Mouse (Mus musculus): ENCODE results near the gene Wwc1. TPM values are rescaled to one million over a fixed set of nuclear protein-coding genes. Genes with fewer than 3 reads are reported as not detected.

The Wwc1 gene
- 10.9 and 12.6 TPM in 2 replicates for polyA plus RNA-seq (2015; fragmentation: Nextera tagmentation; extraction: Ambion mirVana)

DNA sequence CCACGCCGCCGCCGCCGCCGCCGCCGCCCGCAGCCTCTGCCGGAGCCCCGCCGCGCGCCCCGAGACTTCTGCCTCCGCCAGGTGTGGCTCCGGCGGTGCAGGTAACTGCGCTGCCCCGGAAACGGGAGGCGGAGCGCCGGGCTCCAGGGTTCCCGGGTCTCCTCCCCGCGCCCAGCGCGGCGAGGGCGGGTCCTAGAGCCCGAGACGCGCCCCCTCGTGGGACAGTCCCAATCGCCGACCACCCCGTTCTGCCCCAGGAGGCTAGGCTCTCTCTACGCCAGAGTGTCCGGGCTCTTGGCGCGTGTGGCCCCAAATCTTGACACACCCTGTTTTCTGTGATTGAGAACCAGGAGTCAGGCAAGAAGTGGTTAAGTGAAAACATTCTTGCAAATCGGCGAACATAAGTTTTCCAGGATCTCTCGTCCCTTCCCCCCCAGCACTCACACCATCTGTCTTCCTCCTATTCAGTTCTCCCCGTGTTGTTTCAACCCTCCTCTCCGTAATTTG lies at the start of gene Wwc1:
Gene Wwc1, minus strand, starts transcription at position 117 of the 507 bp plus-strand sequence.
- WGBS, result 1% methylated on average over 36 of the region's 47 CpGs
- peak within 1 kb of the TSS; percentile 54 for H3K9ac ChIP-seq
- H3K9me3 ChIP-seq, result no peaks in the 10 kb centered on the region
- peak within 1 kb of the TSS; percentile 85 for H3K4me2 ChIP-seq
- peaks cover 8% of the 10 kb centered on the region; the same call in 1 of the 2 replicates for H3K4me1 ChIP-seq
- peak within 1 kb of the TSS; percentile 66 for H3K4me3 ChIP-seq (replicated peaks)
- H3K27me3 ChIP-seq (replicated peaks), result 0 out of 2 replicates have a peak, but pooled peaks cover 5% of the 10 kb centered on the region
- ATAC-seq (ENCODE audit: insufficient read depth, low FRiP score, low read depth), result peak; percentile 85
- H3K27ac ChIP-seq, result peak within 1 kb of the TSS; percentile 67
- H3K36me3 ChIP-seq, result no peaks in the 10 kb centered on the region

DNA sequence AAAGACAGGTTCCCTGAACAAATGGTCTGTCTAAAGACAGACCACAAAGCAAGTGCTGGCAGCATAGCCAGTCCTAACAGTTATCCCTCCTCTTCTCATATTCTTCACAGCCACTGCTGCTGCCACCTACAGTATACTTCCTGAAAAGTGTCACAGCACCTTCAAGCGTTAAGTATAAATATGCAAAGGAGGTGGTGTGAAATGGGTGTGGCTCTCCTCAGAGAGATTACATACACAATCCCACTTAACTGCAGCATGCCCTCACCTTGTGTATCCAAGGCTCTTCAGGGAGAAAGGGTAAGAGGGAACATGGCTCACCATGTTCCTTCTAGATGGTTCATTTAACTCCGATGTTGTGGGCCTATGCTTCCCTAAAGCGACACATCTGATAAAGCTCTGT lies 39.7 kb upstream of the Wwc1 start:
- Histone ChIP-seq H3K27ac (no peak overlapping the region), H3K27me3 (replicated peaks) (no peaks in the 10 kb centered on the region), H3K4me3 (replicated peaks) (no peak overlapping the region), H3K4me2 (no peak overlapping the region), H3K36me3 (no peaks in the 10 kb centered on the region), H3K9me3 (no peaks in the 10 kb centered on the region), H3K4me1 (no peaks in the 10 kb centered on the region), H3K9ac (no peak overlapping the region)
- no peak for ATAC-seq (ENCODE audit: insufficient read depth, low FRiP score, low read depth)
- 51% methylated on average over 3 of the region's 3 CpGs for WGBS

DNA sequence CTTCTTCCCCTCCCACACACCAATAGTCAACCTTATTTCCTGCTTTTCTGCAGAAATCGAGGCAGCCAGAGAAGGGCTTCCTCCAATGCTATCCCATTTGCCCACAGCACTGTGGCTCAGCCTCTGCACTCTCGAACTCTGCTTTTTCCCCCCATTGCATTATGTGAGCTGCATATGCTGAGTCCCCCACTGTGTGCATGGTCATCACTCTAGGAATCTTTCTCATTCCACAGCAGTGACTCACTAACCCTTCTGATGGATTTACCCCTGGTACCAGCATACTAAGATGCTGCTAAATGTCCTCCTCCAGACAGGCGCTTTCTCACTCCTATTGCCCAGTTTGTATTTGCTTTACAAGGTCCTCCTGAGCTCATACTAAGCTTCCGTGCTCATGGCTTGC lies 32.9 kb upstream of the Wwc1 start:
- ATAC-seq (ENCODE audit: insufficient read depth, low FRiP score, low read depth), result no peak
- Histone ChIP-seq H3K9ac (no peak overlapping the region), H3K36me3 (no peaks in the 10 kb centered on the region), H3K27ac (no peak overlapping the region), H3K9me3 (no peaks in the 10 kb centered on the region), H3K4me2 (no peak overlapping the region), H3K4me3 (replicated peaks) (no peak overlapping the region), H3K27me3 (replicated peaks) (no peaks in the 10 kb centered on the region), H3K4me1 (no peaks in the 10 kb centered on the region)
- WGBS, result 63% methylated on average over 4 of the region's 4 CpGs

DNA sequence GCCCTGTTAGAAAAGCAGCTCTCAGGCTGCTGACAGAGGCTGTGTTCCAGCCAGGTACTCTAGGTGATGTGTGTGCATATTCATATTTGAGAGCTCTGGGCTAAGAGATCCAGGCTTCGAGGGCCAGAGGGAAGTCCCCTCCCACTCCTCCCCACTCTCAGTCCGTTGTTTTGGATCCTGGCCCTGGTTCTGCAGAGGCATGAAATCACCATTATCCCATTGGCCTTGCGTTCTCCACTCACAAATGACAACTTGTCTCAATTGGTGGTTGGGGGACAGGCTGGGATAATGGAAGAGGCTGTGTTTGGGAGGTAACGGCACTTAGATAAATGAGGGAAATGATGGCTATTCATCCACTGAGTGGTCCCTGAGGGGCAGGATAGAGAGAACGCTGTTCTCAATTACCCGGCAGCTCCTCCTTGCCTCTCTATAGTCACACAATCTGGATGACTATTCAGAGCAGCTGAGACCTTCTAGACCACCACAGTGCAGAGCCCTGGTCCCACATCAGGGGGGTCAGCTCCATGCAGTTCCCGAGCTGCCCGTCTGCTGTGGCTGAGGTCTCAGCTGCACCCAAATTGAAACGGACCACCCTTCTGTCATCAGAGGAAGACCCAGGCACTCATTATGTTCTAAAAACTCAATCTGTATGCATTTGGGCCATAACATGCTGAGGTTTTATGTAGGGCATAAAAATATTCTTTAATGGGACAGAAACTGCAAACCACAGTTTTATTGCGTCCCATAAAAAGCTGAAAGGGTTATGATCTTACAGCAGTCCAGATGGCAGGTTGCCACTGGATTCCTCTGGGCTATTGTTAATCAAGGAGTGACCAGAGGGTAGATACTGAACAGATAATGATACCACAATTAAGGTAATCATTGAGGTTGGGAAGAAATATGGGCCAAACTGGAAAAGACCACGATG lies 29.2 kb upstream of the Wwc1 start:
- H3K4me3 ChIP-seq (replicated peaks), result no peak overlapping the region
- no peak overlapping the region for H3K4me2 ChIP-seq
- WGBS, result 75% methylated on average over 11 of the region's 11 CpGs
- no peak overlapping the region for H3K9ac ChIP-seq
- no peaks in the 10 kb centered on the region for H3K36me3 ChIP-seq
- no peak overlapping the region for H3K27ac ChIP-seq
- no peaks in the 10 kb centered on the region for H3K4me1 ChIP-seq
- no peak for ATAC-seq (ENCODE audit: insufficient read depth, low FRiP score, low read depth)
- H3K9me3 ChIP-seq, result no peaks in the 10 kb centered on the region
- H3K27me3 ChIP-seq (replicated peaks), result no peaks in the 10 kb centered on the region

DNA sequence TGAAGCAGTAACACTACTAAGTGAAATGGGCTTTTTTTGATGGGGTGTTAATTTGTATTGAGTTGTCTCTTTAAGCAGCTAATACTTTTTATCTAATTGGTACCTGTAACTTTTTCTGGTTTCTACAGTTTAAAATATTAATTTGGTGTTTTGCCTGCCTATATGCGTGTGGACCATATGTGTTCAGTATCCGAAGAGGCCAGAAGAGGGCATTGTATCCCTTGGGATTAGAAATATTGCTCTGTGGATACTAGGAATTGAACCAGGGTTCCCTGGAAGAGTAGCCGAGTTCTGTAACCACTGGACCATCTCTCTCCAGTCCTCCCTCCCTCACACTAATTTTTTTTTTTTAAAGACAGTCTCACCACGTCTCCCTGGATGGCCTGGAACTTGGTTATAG lies 22.6 kb upstream of the Wwc1 start:
- H3K4me2 ChIP-seq, result no peak overlapping the region
- H3K4me3 ChIP-seq (replicated peaks), result no peak overlapping the region
- H3K36me3 ChIP-seq, result no peaks in the 10 kb centered on the region
- 45% methylated on average over 4 of the region's 4 CpGs for WGBS
- no peaks in the 10 kb centered on the region for H3K9me3 ChIP-seq
- H3K9ac ChIP-seq, result no peak overlapping the region
- H3K27me3 ChIP-seq (replicated peaks), result no peaks in the 10 kb centered on the region
- H3K27ac ChIP-seq, result no peak overlapping the region
- ATAC-seq (ENCODE audit: insufficient read depth, low FRiP score, low read depth), result no peak
- H3K4me1 ChIP-seq, result 0 out of 2 replicates have a peak, but pooled peaks cover 5% of the 10 kb centered on the region

DNA sequence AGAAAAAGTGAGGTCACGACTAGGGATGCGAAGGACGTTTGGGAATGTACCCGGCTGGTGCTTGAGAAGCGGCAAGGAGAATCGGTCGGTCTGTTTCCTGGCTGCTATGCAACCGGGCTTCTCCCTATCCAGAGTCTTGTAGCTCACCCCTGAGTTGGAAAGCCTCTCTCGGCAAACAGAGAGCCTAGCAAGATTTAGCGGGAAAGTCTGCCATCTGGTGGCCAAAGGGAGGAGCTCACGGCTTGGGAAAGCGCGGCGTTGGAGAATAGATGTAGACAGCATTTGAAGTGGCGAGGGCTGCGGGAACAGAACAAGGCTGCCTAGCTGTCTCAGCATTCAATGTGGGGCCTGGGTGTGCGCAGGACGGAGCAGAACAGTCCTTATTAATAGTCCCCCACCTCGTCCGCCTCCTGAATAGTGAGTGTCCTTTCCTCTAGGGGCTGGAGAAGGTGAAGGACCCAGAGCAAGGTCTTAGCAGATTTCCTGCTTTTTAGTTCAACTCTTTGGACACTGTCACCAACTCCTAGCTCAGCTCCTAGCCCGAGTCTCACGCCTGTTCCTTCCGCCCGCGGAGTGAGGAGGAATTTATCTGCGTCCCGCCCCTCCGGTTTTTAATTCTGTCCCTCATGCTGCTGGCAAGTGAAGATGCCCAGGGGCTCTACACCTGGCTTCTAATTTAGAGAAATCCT lies 21.1 kb upstream of the Wwc1 start:
- WGBS, result 6% methylated on average over 28 of the region's 28 CpGs
- Histone ChIP-seq H3K4me1 (0 out of 2 replicates have a peak, but pooled peaks cover 5% of the 10 kb centered on the region), H3K27ac (no peak overlapping the region), H3K4me2 (peak overlapping the region; percentile 54), H3K36me3 (no peaks in the 10 kb centered on the region), H3K27me3 (replicated peaks) (no peaks in the 10 kb centered on the region), H3K9ac (no peak overlapping the region), H3K9me3 (no peaks in the 10 kb centered on the region), H3K4me3 (replicated peaks) (peak overlapping the region; percentile 28)
- peak; percentile 80 for ATAC-seq (ENCODE audit: insufficient read depth, low FRiP score, low read depth)

DNA sequence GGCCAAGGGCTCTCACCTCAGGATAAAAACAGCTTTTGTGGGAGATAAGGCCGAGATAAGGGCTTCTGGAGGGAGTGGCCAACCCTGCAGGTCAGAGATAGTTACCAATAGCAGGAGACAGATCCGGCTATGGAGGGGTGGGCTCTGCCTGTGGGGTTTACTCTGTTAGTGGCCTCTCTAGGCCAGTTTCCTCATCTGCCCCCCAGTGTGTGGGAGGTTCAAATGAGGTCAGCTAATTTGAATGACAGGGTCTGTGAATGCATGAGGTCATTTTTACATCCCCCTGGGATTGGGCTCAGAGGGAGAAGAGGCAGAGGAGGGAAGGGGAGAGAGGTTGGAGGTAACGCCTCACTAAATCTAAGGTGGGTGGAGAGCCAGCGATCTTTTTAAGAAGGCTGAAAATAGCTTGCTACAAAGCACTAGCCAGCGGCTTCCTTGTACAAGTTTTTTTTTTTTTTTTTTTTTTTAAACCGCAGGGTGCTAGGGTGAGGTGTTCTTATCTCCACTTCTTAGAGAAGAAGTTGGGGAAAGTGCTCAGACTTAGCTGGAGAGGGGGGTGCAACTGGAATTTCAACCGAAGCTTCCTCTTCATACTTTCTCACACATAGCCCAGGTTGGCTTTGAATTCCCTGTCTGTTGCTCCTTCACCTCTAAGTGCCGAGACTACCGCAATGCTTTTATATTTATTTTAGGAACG lies 20.4 kb upstream of the Wwc1 start:
- Histone ChIP-seq H3K27me3 (replicated peaks) (no peaks in the 10 kb centered on the region), H3K9me3 (no peaks in the 10 kb centered on the region), H3K36me3 (no peaks in the 10 kb centered on the region), H3K4me1 (0 out of 2 replicates have a peak, but pooled peaks cover 5% of the 10 kb centered on the region), H3K4me3 (replicated peaks) (peak overlapping the region; percentile 28), H3K27ac (no peak overlapping the region), H3K4me2 (peak overlapping the region; percentile 54), H3K9ac (no peak overlapping the region)
- ATAC-seq (ENCODE audit: insufficient read depth, low FRiP score, low read depth), result peak; percentile 34; the same call in 1 of the 2 replicates
- WGBS, result 9% methylated on average over 10 of the region's 10 CpGs

DNA sequence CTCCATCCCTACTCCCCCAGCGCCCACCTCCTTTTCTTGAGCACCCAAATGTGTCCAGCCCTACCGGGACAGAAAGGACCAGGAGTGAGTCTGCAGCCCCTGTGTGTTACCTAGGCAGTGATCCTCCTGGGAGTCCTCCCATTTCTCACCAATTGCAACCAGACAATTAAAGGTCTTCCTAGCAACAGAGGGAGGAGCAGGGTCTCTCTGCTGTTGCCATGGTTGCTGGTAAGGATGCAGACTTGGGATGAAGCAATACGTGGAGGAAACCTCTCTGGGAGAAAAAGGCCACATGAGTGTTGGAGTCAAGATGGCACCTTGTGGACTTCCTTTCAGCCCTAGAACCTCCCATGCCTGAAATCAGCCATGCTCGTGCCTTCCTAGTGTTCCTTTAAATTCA lies 19.7 kb upstream of the Wwc1 start:
- Histone ChIP-seq H3K4me2 (no peak overlapping the region), H3K4me3 (replicated peaks) (no peak overlapping the region), H3K36me3 (no peaks in the 10 kb centered on the region), H3K4me1 (0 out of 2 replicates have a peak, but pooled peaks cover 5% of the 10 kb centered on the region), H3K9ac (no peak overlapping the region), H3K27me3 (replicated peaks) (no peaks in the 10 kb centered on the region), H3K27ac (no peak overlapping the region), H3K9me3 (no peaks in the 10 kb centered on the region)
- ATAC-seq (ENCODE audit: insufficient read depth, low FRiP score, low read depth), result no peak
- WGBS, result 26% methylated on average over 4 of the region's 4 CpGs

DNA sequence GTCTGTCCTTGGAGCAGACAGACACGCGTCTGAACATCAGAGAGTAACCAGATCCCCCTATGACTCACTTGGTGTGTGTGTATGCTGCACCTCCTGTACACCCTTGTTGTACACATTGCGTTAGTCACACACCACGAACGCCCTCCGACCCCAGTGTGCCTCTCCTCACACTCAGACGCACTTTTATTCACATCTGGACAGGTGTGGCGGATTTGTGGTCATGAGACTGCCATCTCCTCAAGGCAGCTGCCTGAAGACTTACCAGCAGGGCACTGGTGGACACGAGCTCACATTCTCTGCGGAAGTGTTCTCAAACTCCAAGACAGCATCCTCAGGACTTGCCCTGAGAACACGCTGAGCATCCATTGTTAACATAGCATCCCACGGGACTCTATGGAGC lies 17.7 kb upstream of the Wwc1 start:
- no peak for ATAC-seq (ENCODE audit: insufficient read depth, low FRiP score, low read depth)
- Histone ChIP-seq H3K4me2 (no peak overlapping the region), H3K9ac (no peak overlapping the region), H3K36me3 (no peaks in the 10 kb centered on the region), H3K4me3 (replicated peaks) (no peak overlapping the region), H3K27me3 (replicated peaks) (no peaks in the 10 kb centered on the region), H3K9me3 (no peaks in the 10 kb centered on the region), H3K27ac (no peak overlapping the region), H3K4me1 (0 out of 2 replicates have a peak, but pooled peaks cover 5% of the 10 kb centered on the region)
- 71% methylated on average over 12 of the region's 12 CpGs for WGBS

DNA sequence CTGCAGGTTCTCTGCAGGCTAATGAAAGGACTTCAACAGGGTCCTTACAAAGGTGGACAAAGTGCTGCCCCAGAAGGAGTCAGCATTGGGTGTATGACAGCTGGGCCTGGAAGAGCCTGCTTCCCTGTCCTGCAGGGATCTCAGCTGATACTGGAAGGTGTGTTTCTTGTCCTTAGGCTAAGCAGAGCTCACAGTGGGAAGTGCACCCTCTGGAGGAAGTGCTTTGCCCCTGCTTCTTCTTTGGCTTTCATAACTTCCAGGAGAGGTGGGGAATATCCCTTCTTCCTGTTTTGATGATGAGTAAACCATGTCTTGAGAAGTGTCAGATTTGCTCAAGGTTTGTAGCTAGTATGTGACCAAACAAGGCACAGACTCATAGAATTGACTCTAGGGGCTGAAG lies 15.0 kb upstream of the Wwc1 start:
- H3K36me3 ChIP-seq, result no peaks in the 10 kb centered on the region
- H3K4me1 ChIP-seq, result 0 out of 2 replicates have a peak, but pooled peaks cover under 1% of the 10 kb centered on the region
- no peaks in the 10 kb centered on the region for H3K27me3 ChIP-seq (replicated peaks)
- no peak overlapping the region for H3K4me2 ChIP-seq
- no peak overlapping the region for H3K4me3 ChIP-seq (replicated peaks)
- ATAC-seq (ENCODE audit: insufficient read depth, low FRiP score, low read depth), result no peak
- no peaks in the 10 kb centered on the region for H3K9me3 ChIP-seq
- H3K27ac ChIP-seq, result no peak overlapping the region
- no peak overlapping the region for H3K9ac ChIP-seq

DNA sequence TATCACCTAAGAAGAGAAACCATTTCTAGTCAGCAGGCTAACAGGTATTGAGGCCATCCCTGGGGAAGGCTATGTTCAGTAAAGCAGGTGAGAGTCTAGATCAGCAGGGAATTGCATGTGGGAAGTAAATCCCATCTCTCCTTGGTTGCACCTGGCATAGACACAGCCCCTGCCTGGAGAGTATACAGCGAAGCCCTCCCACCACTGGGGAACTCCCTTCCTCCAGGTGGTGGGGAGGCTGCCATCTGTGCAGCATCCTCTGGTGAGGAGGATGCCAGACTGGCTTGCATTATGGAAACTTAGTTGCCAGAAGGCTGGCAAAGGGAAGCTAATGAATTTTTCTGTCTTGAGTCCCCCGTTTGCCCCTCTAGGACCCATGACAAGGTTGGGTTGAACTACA lies 11.5 kb upstream of the Wwc1 start:
- Histone ChIP-seq H3K4me3 (replicated peaks) (no peak overlapping the region), H3K36me3 (no peaks in the 10 kb centered on the region), H3K27ac (no peak overlapping the region), H3K4me2 (no peak overlapping the region), H3K4me1 (no peaks in the 10 kb centered on the region), H3K27me3 (replicated peaks) (no peaks in the 10 kb centered on the region), H3K9ac (no peak overlapping the region), H3K9me3 (no peaks in the 10 kb centered on the region)
- WGBS, result 72% methylated on average over 2 of the region's 2 CpGs
- ATAC-seq (ENCODE audit: insufficient read depth, low FRiP score, low read depth), result no peak

Data from stomach, embryonic 15.5 days (tissue).